Mouse (Mus musculus): Measurements from ENCODE around the gene Ptcra. TPM values are rescaled to one million over a fixed set of nuclear protein-coding genes. Genes with fewer than 3 reads are reported as not detected.
"Not testable (repeated sequence)": the region's sequence is repeated elsewhere in the genome, so short reads cannot be mapped to it uniquely, and the experiment has no call there.

Gene Ptcra
- polyA plus RNA-seq, 1 experiment from 2014 or later = 0.33 TPM

DNA sequence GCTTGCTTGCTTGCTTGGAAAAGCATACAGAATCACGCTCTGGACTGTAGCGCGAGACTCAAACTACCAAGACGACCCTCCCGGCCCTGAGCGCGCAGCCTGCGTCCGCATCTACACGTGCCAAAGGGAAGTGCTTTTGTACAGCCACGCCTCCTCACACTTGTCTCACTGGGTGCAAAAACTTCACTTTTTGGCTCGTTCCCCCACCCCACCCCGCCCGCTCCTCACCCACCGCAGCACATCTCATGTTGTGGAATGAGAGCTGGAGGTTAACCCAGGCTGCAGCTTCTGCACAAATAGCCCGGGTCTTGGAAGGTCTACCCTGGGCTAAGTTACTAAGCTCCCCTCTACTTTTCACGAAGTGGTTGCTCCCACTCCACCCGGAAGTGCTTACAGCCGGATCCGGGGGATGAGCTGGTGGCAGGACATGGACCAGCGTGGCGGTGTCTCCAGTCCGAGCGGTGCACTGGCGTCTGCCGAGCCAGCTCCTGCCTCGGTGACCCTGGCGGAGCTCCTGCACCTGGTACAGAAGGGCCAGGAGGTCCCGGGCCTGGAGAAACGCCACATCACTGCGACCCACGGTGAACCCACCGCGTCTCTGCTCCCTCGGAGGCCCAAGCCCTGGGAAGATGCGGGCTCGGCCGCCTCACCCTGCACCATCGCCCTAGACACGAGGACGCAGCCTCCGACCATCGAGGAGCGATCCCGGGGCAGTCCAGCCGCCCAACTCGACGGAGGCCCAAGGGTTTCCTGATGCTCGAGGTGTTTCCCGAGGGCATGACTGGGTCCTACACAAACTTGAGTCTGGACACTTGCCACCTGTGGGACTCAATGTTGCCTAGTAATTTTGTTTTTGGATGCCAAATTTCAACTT, 9.1 kb upstream of the Ptcra start, which contains the start of gene 2310039H08Rik:
2310039H08Rik (plus strand) TSS at position 232 of the 874 bp plus-strand sequence.
- Histone ChIP-seq H3K4me3 (ENCODE audit: low read depth, low read length) (peak within 1 kb of the TSS; percentile 85), H3K4me2 (replicated peaks; ENCODE audit: low read depth) (peak within 1 kb of the TSS; percentile 94), H3K9me3 (ENCODE audit: control insufficient read depth) (no peaks in the 10 kb centered on the region), H3K4me1 (replicated peaks; ENCODE audit: control insufficient read depth, insufficient read depth, low read length) (no peaks in the 10 kb centered on the region), H3K36me3 (ENCODE audit: control insufficient read depth, insufficient read depth) (peaks cover 33% of the 10 kb centered on the region), H3K27ac (ENCODE audit: low read depth, low read length) (peak within 1 kb of the TSS; percentile 87), H3K27me3 (replicated peaks; ENCODE audit: control insufficient read depth, insufficient read depth, low read length) (no peaks in the 10 kb centered on the region), H3K9ac (ENCODE audit: low read depth, low read length) (peak within 1 kb of the TSS; percentile 76)
- 0% methylated on average over 50 of the region's 50 CpGs for WGBS
- peak; percentile 79 for ATAC-seq
- no peak for TF ChIP-seq CTCF (IDR thresholded peaks at IDR 0.05; ENCODE audit: low read depth)

- Histone ChIP-seq H3K4me3 (ENCODE audit: low read depth, low read length) (peak overlapping the region; percentile 85), H3K27ac (ENCODE audit: low read depth, low read length) (0 out of 2 replicates have a peak overlapping the region, but pooled peaks have one; percentile 16), H3K4me1 (replicated peaks; ENCODE audit: control insufficient read depth, insufficient read depth, low read length) (no peaks in the 10 kb centered on the region), H3K27me3 (replicated peaks; ENCODE audit: control insufficient read depth, insufficient read depth, low read length) (no peaks in the 10 kb centered on the region), H3K4me2 (replicated peaks; ENCODE audit: low read depth) (peak overlapping the region; percentile 94), H3K9ac (ENCODE audit: low read depth, low read length) (peak overlapping the region; percentile 76; the same call in 1 of the 2 replicates), H3K9me3 (ENCODE audit: control insufficient read depth) (no peaks in the 10 kb centered on the region), H3K36me3 (ENCODE audit: control insufficient read depth, insufficient read depth) (peaks cover 27% of the 10 kb centered on the region)
- no peak for TF ChIP-seq CTCF (IDR thresholded peaks at IDR 0.05; ENCODE audit: low read depth)
- 3% methylated on average over 5 of the region's 5 CpGs for WGBS
- ATAC-seq = no peak
These were observed 8.5 kb upstream of the Ptcra start for GRCm38 (mm10) chr17:46772038-46772403.

- no peak for TF ChIP-seq CTCF (IDR thresholded peaks at IDR 0.05; ENCODE audit: low read depth)
- 66% methylated on average over 17 of the region's 17 CpGs for WGBS
- ATAC-seq = no peak
- peak overlapping the region; percentile 85; the same call in 1 of the 2 replicates for H3K4me3 ChIP-seq (ENCODE audit: low read depth, low read length)
- no peak overlapping the region for H3K9ac ChIP-seq (ENCODE audit: low read depth, low read length)
- peaks cover 25% of the 10 kb centered on the region for H3K36me3 ChIP-seq (ENCODE audit: control insufficient read depth, insufficient read depth)
- H3K9me3 ChIP-seq (ENCODE audit: control insufficient read depth) = no peaks in the 10 kb centered on the region
- peak overlapping the region; percentile 94 for H3K4me2 ChIP-seq (replicated peaks; ENCODE audit: low read depth)
- H3K27me3 ChIP-seq (replicated peaks; ENCODE audit: control insufficient read depth, insufficient read depth, low read length) = no peaks in the 10 kb centered on the region
- no peak overlapping the region for H3K27ac ChIP-seq (ENCODE audit: low read depth, low read length)
- no peaks in the 10 kb centered on the region for H3K4me1 ChIP-seq (replicated peaks; ENCODE audit: control insufficient read depth, insufficient read depth, low read length)
These were observed 8.1 kb upstream of the Ptcra start for GRCm38 (mm10) chr17:46771616-46772015.

- ATAC-seq = no peak
- Histone ChIP-seq H3K4me2 (replicated peaks; ENCODE audit: low read depth) (no peak overlapping the region), H3K9ac (ENCODE audit: low read depth, low read length) (no peak overlapping the region), H3K27me3 (replicated peaks; ENCODE audit: control insufficient read depth, insufficient read depth, low read length) (no peaks in the 10 kb centered on the region), H3K4me1 (replicated peaks; ENCODE audit: control insufficient read depth, insufficient read depth, low read length) (no peaks in the 10 kb centered on the region), H3K9me3 (ENCODE audit: control insufficient read depth) (no peaks in the 10 kb centered on the region), H3K27ac (ENCODE audit: low read depth, low read length) (no peak overlapping the region), H3K4me3 (ENCODE audit: low read depth, low read length) (no peak overlapping the region), H3K36me3 (ENCODE audit: control insufficient read depth, insufficient read depth) (peaks cover 20% of the 10 kb centered on the region)
- WGBS = 87% methylated on average over 4 of the region's 4 CpGs
- TF ChIP-seq CTCF (IDR thresholded peaks at IDR 0.05; ENCODE audit: low read depth) = peak; percentile 42
These were observed 7.5 kb upstream of the Ptcra start for GRCm38 (mm10) chr17:46771025-46771424.

DNA sequence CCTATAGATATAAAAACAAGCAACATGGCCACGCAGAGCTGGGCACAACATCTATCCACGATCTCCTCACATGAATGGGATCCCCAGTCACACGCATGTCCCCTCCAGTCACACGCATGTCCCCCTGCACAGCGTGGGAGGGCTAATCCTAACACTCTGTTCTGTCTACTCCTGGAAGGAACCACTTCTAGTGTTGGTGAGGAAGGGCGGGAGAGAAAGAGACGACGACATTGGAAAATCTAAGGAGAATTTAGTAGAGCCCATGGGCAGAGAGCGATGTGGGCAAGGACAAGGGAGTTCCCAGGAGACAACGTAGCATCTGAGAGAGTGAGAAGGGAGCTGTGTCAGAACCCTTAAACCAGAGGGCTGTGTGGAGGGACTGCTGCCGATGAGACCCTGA, 7.0 kb upstream of the Ptcra start:
- Histone ChIP-seq H3K27me3 (replicated peaks; ENCODE audit: control insufficient read depth, insufficient read depth, low read length) (no peaks in the 10 kb centered on the region), H3K4me3 (ENCODE audit: low read depth, low read length) (no peak overlapping the region), H3K4me1 (replicated peaks; ENCODE audit: control insufficient read depth, insufficient read depth, low read length) (no peaks in the 10 kb centered on the region), H3K9me3 (ENCODE audit: control insufficient read depth) (no peaks in the 10 kb centered on the region), H3K4me2 (replicated peaks; ENCODE audit: low read depth) (no peak overlapping the region), H3K27ac (ENCODE audit: low read depth, low read length) (no peak overlapping the region), H3K36me3 (ENCODE audit: control insufficient read depth, insufficient read depth) (peaks cover 15% of the 10 kb centered on the region), H3K9ac (ENCODE audit: low read depth, low read length) (no peak overlapping the region)
- 92% methylated on average over 11 of the region's 11 CpGs for WGBS
- ATAC-seq = no peak
- no peak for TF ChIP-seq CTCF (IDR thresholded peaks at IDR 0.05; ENCODE audit: low read depth)

DNA sequence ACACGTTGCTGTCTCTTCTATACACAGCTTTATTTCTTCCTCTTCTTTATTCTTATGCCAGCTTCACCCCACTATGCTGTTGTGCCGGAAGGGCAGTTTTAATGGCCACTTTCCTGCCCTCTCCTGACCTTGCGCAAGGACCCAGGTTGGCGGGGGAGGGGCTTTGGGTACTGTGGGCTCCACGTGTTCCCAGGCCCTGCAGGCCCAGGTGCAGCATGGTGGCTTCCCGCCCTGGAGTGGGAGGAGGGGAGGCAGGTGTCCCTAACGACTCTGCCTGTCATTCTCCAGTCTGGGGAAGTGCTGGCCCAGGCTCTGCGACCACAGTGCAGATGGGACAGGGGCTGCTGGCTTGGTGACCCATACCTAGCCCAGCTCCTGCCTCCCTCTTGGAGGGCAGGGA, 4.4 kb upstream of the Ptcra start:
- Histone ChIP-seq H3K4me3 (ENCODE audit: low read depth, low read length) (no peak overlapping the region), H3K9me3 (ENCODE audit: control insufficient read depth) (no peaks in the 10 kb centered on the region), H3K27ac (ENCODE audit: low read depth, low read length) (no peak overlapping the region), H3K36me3 (ENCODE audit: control insufficient read depth, insufficient read depth) (no peaks in the 10 kb centered on the region), H3K27me3 (replicated peaks; ENCODE audit: control insufficient read depth, insufficient read depth, low read length) (no peaks in the 10 kb centered on the region), H3K4me2 (replicated peaks; ENCODE audit: low read depth) (no peak overlapping the region), H3K9ac (ENCODE audit: low read depth, low read length) (no peak overlapping the region), H3K4me1 (replicated peaks; ENCODE audit: control insufficient read depth, insufficient read depth, low read length) (no peaks in the 10 kb centered on the region)
- WGBS = 44% methylated on average over 8 of the region's 8 CpGs
- no peak for ATAC-seq
- no peak for TF ChIP-seq CTCF (IDR thresholded peaks at IDR 0.05; ENCODE audit: low read depth)

DNA sequence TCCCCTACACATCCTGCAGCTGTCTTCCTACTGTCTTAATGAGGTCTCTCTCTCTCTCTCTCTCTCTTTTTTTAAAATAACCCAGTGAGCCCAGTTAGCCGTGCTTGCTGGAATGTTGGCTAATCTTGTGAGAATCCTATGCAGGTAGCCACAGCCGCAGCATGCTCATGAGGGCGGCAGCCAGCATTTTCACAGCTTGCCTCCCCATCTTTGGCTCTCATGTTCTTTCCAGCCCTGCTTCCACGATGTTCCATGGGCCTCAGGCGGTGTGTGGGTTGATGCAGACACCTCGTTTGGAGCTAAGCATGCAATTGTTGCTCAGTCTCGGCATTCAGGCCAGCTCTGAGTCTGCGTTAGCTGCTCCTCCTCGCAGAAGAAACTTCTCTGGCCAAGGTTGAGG, 1.4 kb upstream of the Ptcra start:
- ATAC-seq; H3K4me1 ChIP-seq (replicated peaks; ENCODE audit: control insufficient read depth, insufficient read depth, low read length); H3K27ac ChIP-seq (ENCODE audit: low read depth, low read length); H3K9me3 ChIP-seq (ENCODE audit: control insufficient read depth); H3K9ac ChIP-seq (ENCODE audit: low read depth, low read length); H3K36me3 ChIP-seq (ENCODE audit: control insufficient read depth, insufficient read depth); H3K27me3 ChIP-seq (replicated peaks; ENCODE audit: control insufficient read depth, insufficient read depth, low read length); H3K4me3 ChIP-seq (ENCODE audit: low read depth, low read length); H3K4me2 ChIP-seq (replicated peaks; ENCODE audit: low read depth): not testable (repeated sequence)
- WGBS = 67% methylated on average over 9 of the region's 9 CpGs

Data from intestine, postnatal 0 days (tissue).